26 mouse cellular contexts compared by ENCODE assay signal in the genomic region with DNA sequence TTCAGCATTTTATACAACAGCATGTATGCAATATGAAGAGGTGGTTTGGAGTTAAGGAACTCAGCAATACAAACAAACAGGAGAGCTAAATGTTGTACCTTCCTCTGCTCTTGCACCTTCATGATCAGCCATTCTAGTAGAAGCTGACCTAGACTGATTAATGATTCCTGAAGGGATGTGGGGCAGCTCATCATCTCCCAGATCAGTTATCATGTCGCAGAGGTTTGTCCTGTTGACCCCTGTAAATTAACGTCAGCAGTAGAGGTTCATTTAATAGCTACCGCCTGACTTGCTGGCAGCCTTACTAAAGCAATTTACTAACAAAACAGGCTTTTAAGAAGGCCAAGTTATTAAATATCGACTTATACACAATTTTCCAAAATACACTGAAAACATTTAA. TPM values are rescaled to one million over a fixed set of nuclear protein-coding genes. Genes with fewer than 3 reads are reported as not detected.
DNase-seq lines count a peak whose midpoint lies in the region; ATAC-seq and TF ChIP-seq lines count a peak whose summit lies in the region.
"Had no signal": no experiment of that assay in that cellular context is flagged by ENCODE, and none has a peak within 500 bp of the region (broad histone marks: within the 10 kb centered on the region; RNA-seq: fewer than 3 reads in every experiment).

No protein-coding gene starts in this region.

- H3K4me1 ChIP-seq in kidney, embryonic 14.5 days (ENCODE audit: control insufficient read depth, insufficient read depth, low read length): no peaks in the 10 kb centered on the region
- no peaks in the 10 kb centered on the region for H3K4me1 ChIP-seq in liver, adult 2 months (ENCODE audit: control insufficient read depth, insufficient read depth, low read length)
- H3K4me1 ChIP-seq in liver, embryonic 12.5 days: peaks cover 19% of the 10 kb centered on the region
- H3K4me1 ChIP-seq: embryonic facial prominence, embryonic 10.5 days; embryonic facial prominence, embryonic 13.5 days; forebrain, embryonic 12.5 days; forebrain, embryonic 15.5 days had no signal

- H3K36me3 ChIP-seq in kidney, embryonic 14.5 days (ENCODE audit: control insufficient read depth, insufficient read depth, low read length): 0 out of 2 replicates have a peak, but pooled peaks cover 2% of the 10 kb centered on the region
- H3K36me3 ChIP-seq in liver, adult 2 months (ENCODE audit: control insufficient read depth, insufficient read depth, low read length): peaks cover 4% of the 10 kb centered on the region
- H3K36me3 ChIP-seq in liver, embryonic 12.5 days: peaks cover 8% of the 10 kb centered on the region; the same call in 1 of the 2 replicates
- H3K36me3 ChIP-seq: forebrain, embryonic 12.5 days; forebrain, embryonic 15.5 days had no signal

- no peak overlapping the region for H3K4me2 ChIP-seq in kidney, embryonic 14.5 days (replicated peaks; ENCODE audit: low read depth, low read length)
- no peak overlapping the region for H3K4me2 ChIP-seq in liver, embryonic 12.5 days
- H3K4me2 ChIP-seq: embryonic facial prominence, embryonic 13.5 days; forebrain, embryonic 12.5 days; forebrain, embryonic 15.5 days; heart, embryonic 12.5 days; heart, embryonic 15.5 days; hindbrain, embryonic 14.5 days had no signal

- WGBS in kidney, embryonic 14.5 days: 42% methylated on average over 4 of the region's 4 CpGs
- WGBS in liver, adult 2 months: 59% methylated on average over 4 of the region's 4 CpGs
- WGBS in liver, embryonic 12.5 days (ENCODE audit: insufficient replicate concordance): 77% methylated on average over 4 of the region's 4 CpGs

- ATAC-seq in kidney, embryonic 14.5 days (ENCODE audit: low FRiP score, low TSS enrichment): no peak
- ATAC-seq in liver, embryonic 12.5 days: no peak
- ATAC-seq: activated CD4-positive, CD25-positive, alpha-beta regulatory T cell, adult 4 months; forebrain, embryonic 15.5 days had no signal

- no peak for TF ChIP-seq CTCF in liver, adult 2 months (IDR thresholded peaks at IDR 0.05; ENCODE audit: low read depth, low read length)

- no peak overlapping the region for H3K9ac ChIP-seq in kidney, embryonic 14.5 days (ENCODE audit: low read depth, low read length)
- no peak overlapping the region for H3K9ac ChIP-seq in liver, adult 2 months (ENCODE audit: low read depth, low read length)
- no peak overlapping the region for H3K9ac ChIP-seq in liver, embryonic 12.5 days
- H3K9ac ChIP-seq: embryonic facial prominence, embryonic 13.5 days; forebrain, embryonic 12.5 days; forebrain, embryonic 15.5 days; heart, embryonic 12.5 days; heart, embryonic 15.5 days; hindbrain, embryonic 14.5 days had no signal

- TF ChIP-seq POLR2A in liver, adult 2 months (IDR thresholded peaks at IDR 0.05; ENCODE audit: extremely low read depth, insufficient read depth, low read length): no peak

- no peaks in the 10 kb centered on the region for H3K27me3 ChIP-seq in kidney, embryonic 14.5 days (ENCODE audit: control insufficient read depth, insufficient read depth, low read length)
- H3K27me3 ChIP-seq in liver, adult 2 months (ENCODE audit: control insufficient read depth, insufficient read depth, low read length): no peaks in the 10 kb centered on the region
- no peaks in the 10 kb centered on the region for H3K27me3 ChIP-seq in liver, embryonic 12.5 days (replicated peaks)
- H3K27me3 ChIP-seq: embryonic facial prominence, embryonic 13.5 days; forebrain, embryonic 12.5 days; forebrain, embryonic 15.5 days; heart, embryonic 12.5 days; heart, embryonic 15.5 days had no signal

- DNase-seq in kidney, adult 11 months: peak; percentile 26
- DNase-seq in kidney, adult 18-20 months: no peak
- peak; percentile 67 for DNase-seq in kidney, adult 9 months
- DNase-seq in liver, adult 2 months (ENCODE audit: extremely low read depth, low read depth, low spot score): peak; percentile 30
- DNase-seq: adrenal gland, adult 8-10 months; adrenal gland, postnatal 25 days; cerebellum, adult 11-12 months; cerebellum, adult 8-10 months; cerebellum, postnatal 10 days; cerebellum, postnatal 36 days; embryo, embryonic 11 days; gastrocnemius, postnatal 25 days; heart, adult 18-20 months; heart, postnatal 10 days; heart, postnatal 4 days had no signal

- H3K4me3 ChIP-seq in kidney, embryonic 14.5 days (ENCODE audit: low read length): no peak overlapping the region
- H3K4me3 ChIP-seq in liver, adult 2 months (ENCODE audit: insufficient read depth, low read depth, low read length): no peak overlapping the region
- H3K4me3 ChIP-seq in liver, embryonic 12.5 days: no peak overlapping the region
- H3K4me3 ChIP-seq: embryonic facial prominence, embryonic 10.5 days; embryonic facial prominence, embryonic 13.5 days; erythroblast, embryonic 14.5 days; forebrain, embryonic 12.5 days; forebrain, embryonic 15.5 days; heart, embryonic 12.5 days; heart, embryonic 15.5 days had no signal

- H3K27ac ChIP-seq in kidney, embryonic 14.5 days (ENCODE audit: low read depth, low read length): no peak overlapping the region
- no peak overlapping the region for H3K27ac ChIP-seq in liver, adult 2 months (replicated peaks; ENCODE audit: insufficient read depth, low read depth, low read length)
- no peak overlapping the region for H3K27ac ChIP-seq in liver, embryonic 12.5 days
- H3K27ac ChIP-seq: embryonic facial prominence, embryonic 10.5 days; embryonic facial prominence, embryonic 13.5 days; forebrain, embryonic 12.5 days; forebrain, embryonic 15.5 days; heart, embryonic 15.5 days; hindbrain, embryonic 14.5 days had no signal

- H3K9me3 ChIP-seq in kidney, embryonic 14.5 days (ENCODE audit: control insufficient read depth, low read length): no peaks in the 10 kb centered on the region
- H3K9me3 ChIP-seq in liver, embryonic 12.5 days (replicated peaks): no peaks in the 10 kb centered on the region
- H3K9me3 ChIP-seq: embryonic facial prominence, embryonic 10.5 days; embryonic facial prominence, embryonic 13.5 days; forebrain, embryonic 12.5 days; forebrain, embryonic 15.5 days; heart, embryonic 12.5 days; heart, embryonic 15.5 days had no signal

- H3K79me2 ChIP-seq in liver, adult 2 months (ENCODE audit: control insufficient read depth, insufficient read depth, low read length): no peaks in the 10 kb centered on the region

RNA-seq across cellular contexts. Expression of a gene that starts 40.3 kb away (rescaled TPM):
- 0.30 and 0.67 TPM in 2 replicates for polyA plus RNA-seq in kidney, embryonic 14.5 days (2014; fragmentation: Nextera tagmentation; extraction: Ambion mirVana)
- total RNA-seq in liver, adult 2 months (2014; rRNA removed): not detected in 2 replicates
- 0.04 TPM in 1 of 2 replicates, not detected in the other for polyA plus RNA-seq in liver, adult 2 months (2012; rRNA removed)
- 0.24 and 0.32 TPM in 2 replicates for polyA plus RNA-seq in liver, embryonic 12.5 days (2016; fragmentation: Nextera tagmentation; extraction: Ambion mirVana)
- polyA plus RNA-seq: erythroblast, embryonic 14.5 days had no signal

RNA-seq across cellular contexts. Expression of a gene that starts 57.4 kb away (rescaled TPM):
- 37.8 and 44.8 TPM in 2 replicates for polyA plus RNA-seq in kidney, embryonic 14.5 days (2014; fragmentation: Nextera tagmentation; extraction: Ambion mirVana)
- total RNA-seq in liver, adult 2 months (2014; rRNA removed): 15.3 and 20.3 TPM in 2 replicates
- polyA plus RNA-seq in liver, adult 2 months (2012; rRNA removed): 3.3 and 4.4 TPM in 2 replicates
- polyA plus RNA-seq in liver, embryonic 12.5 days (2016; fragmentation: Nextera tagmentation; extraction: Ambion mirVana): 17.2 and 17.7 TPM in 2 replicates

RNA-seq across cellular contexts. Expression of a gene that starts 58.2 kb away (rescaled TPM):
- polyA plus RNA-seq in kidney, embryonic 14.5 days (2014; fragmentation: Nextera tagmentation; extraction: Ambion mirVana): 53.6 and 60.7 TPM in 2 replicates
- 31.2 and 33.7 TPM in 2 replicates for total RNA-seq in liver, adult 2 months (2014; rRNA removed)
- 6.8 and 7.3 TPM in 2 replicates for polyA plus RNA-seq in liver, adult 2 months (2012; rRNA removed)
- 27.3 and 28.3 TPM in 2 replicates for polyA plus RNA-seq in liver, embryonic 12.5 days (2016; fragmentation: Nextera tagmentation; extraction: Ambion mirVana)
